Mouse (Mus musculus) embryo, embryonic 10 days (tissue): Measurements from ENCODE around the gene Ddx28.

Experiments
- DNase-seq: peaks from one replicate; pipeline ENCODE4 v3.0.0-alpha.2; 2015; ENCODE audit warnings: low spot score

Ddx28 gene

DNA sequence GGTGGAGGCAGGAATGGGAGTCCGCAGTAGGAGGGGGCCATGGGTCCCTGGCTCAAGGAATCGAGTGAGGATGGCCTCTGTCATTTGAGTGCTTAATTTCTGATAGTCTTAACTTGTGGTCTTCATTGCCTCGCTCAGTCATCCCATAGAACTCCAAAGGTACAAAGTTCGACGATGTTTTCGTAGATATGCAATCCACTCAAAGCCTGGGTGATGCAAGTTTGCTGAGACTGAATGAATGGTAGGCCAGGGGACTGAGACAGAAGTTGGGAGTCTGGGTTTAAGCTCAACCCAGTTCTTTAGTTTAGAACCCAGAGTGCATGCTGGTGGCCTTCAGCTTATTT lies at the start of gene Ddx28:
Gene Ddx28, minus strand, starts transcription at position 240 of the 344 bp plus-strand sequence.
- no peak for DNase-seq

- DNase-seq = no peak
These were observed 48.8 kb upstream of the Ddx28 start for GRCm38 (mm10) chr8:106060521-106060920.

- peak; percentile 68 for DNase-seq
These were observed 48.1 kb upstream of the Ddx28 start for GRCm38 (mm10) chr8:106059613-106060371.

GRCm38 (mm10) chr8:106058731-106059612 lies 47.3 kb upstream of the Ddx28 start, which contains the start of gene Nfatc3:
Gene Nfatc3 (plus strand): TSS chr8:106058840.
- peak; percentile 98 for DNase-seq

- DNase-seq = no peak
These were observed 44.8 kb upstream of the Ddx28 start for GRCm38 (mm10) chr8:106056455-106056982.

GRCm38 (mm10) chr8:106055038-106055437 lies 43.4 kb upstream of the Ddx28 start:
- no peak for DNase-seq

GRCm38 (mm10) chr8:106054190-106054811 lies 42.6 kb upstream of the Ddx28 start:
- DNase-seq = no peak

DNA sequence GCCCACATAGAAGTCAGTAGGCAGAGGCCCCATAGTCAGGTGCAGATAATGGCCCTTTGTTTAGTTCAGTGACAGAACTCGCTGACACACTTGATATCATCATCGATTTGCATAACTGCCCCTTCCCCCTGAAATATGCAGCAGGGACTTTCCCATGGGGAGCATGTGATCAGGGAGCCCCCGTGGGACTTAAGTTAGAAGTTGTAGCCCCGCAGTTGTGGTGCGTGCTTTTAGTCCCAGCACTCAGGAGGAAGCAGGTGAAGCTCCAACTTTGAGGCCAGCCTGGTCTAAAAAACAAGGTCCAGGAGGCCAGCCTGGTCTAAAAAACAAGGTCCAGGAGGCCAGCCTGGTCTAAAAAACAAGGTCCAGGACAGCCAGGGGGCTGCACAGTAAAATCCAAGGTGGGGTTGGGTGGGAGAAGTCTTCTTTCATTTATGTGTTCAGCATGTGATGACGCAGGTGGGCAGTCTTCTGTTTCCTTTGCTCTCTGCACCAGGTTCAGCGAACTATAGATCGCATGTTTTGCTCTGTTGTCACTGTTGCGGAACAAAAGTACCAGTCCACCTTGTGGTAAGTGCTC lies 40.9 kb upstream of the Ddx28 start:
- DNase-seq = no peak

DNA sequence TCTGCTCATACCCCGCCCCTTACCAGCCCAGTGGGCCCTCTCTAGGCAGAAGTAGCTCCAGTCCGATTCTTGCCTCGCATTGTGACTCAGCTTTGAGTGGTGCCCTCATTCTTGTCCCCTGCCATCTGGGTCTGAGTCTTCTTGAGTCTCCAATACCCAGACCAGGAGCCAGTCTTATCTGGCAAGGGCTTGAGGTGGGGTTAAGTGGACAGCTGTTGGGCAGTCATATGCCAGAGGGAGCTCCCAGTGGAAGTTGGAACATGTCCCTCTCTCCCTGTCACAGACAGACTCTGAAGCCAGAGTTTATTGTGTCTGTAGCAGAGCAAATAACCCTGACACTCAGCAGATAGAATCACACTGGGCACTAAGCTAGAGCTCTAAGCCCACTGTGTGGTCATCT lies 39.4 kb upstream of the Ddx28 start:
- DNase-seq = no peak

DNA sequence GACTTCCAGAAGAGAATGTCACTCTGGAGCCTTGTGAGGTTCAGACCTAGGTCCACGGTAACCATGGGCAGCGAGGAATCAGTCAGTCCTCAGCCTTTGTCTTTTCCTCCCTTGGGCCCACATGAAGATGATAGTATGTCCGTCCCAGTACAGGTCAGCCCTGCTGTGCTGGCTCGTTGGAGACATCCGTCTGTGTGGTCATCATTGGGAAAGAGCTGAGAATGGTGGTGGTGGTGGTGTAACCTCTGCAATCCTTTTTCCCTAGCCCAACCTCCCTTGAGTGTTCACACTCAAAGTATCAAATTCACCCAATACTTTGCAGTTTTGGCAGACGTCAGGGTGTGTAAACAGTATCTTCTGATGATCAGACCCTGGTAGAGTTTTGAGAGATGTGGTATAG lies 38.2 kb upstream of the Ddx28 start:
- DNase-seq = no peak

GRCm38 (mm10) chr8:106047854-106048630 lies 36.4 kb upstream of the Ddx28 start:
- DNase-seq = no peak

DNA sequence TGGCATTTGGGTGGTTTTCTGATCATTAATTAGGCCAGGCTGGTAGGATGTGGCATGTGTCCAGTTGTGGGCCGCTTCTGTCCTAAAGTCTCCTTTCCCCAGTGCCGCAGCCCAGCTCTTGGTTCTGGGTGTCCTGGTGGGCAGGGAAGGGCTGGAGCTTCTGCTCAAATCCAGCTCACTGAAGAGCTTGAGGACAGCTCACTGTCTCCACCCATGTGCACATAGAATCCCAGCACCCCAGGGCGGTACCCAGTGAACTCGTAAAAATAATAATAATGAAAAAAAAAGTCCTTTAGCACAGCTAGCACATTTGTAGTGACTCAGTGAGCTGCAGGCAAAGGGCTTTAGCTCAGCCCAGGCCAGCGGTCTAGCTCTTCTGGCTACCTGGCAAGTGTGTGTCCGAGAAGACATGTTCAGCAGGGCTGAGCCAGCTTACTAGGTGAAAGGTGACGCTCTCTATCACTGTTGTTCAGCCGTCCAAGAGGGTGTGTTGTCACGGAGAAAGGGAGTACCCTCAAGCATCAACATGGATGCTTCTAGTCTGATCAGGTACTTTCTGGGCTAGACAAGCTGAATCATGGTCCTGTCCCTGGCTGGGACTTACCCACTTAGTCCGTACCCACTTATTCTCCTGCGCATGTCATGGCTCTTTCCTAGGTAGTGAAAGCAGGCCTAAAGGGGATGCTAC lies 35.3 kb upstream of the Ddx28 start:
- no peak for DNase-seq

- DNase-seq = no peak
These were observed 32.5 kb upstream of the Ddx28 start for GRCm38 (mm10) chr8:106044151-106044550.

DNA sequence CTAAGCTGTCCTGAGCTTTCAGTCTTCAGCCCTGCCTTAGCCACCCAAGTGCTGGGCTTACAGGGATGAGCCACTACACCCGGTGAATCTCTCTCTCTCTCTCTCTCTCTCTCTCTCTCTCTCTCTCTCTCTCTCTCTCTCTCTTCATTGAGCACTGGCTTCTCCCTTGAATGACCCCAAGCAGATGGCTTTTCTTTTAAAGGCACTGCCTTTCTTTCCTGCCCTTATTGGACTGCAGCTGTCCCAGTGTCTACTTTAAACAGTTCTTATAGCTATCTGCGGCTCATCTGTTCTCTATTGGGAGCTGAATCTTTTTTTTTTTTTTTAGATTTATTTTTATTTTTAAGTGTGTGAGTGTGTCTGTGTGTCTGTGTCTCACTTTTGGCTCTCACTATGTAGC lies 31.4 kb upstream of the Ddx28 start:
- no peak for DNase-seq

DNA sequence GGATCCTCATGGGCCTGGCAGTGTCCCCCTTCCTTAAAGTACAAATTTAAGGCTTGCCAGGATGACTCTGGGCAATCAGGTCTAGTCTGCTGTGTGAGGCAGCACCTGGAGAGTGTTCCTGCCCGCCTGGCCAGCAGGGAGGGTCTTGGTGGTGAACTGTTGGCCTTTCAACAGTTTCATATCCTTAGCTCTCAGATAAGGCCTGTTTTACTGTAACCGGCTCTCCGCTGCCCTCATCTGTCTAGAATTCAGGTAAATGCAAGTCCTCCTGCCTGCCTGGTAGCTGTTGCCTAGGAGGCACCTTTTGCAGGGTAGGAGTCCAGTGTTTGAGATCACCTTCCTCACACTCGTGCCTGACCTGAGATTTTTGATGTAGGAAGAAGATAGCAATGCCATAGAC lies 28.5 kb upstream of the Ddx28 start:
- DNase-seq = no peak

DNA sequence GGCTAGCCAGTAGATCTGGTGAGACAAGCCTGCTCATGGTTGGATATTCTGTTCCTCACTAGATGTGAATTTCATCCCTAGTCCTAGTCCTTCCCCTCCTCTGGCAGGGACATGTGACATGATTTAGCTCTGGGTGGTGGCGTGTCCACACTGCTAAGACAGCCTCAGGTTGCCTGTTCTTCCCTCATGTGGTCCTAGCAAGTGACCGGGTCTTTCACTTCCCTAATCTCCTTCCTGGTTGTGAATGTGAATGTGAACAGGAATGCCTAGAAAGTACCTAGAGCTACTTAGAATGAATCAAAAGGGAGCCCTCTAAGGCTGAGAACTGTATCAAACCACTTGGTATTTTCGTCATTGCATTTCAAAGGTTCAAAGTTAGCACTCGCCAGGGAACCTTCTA lies 27.9 kb upstream of the Ddx28 start:
- no peak for DNase-seq

DNA sequence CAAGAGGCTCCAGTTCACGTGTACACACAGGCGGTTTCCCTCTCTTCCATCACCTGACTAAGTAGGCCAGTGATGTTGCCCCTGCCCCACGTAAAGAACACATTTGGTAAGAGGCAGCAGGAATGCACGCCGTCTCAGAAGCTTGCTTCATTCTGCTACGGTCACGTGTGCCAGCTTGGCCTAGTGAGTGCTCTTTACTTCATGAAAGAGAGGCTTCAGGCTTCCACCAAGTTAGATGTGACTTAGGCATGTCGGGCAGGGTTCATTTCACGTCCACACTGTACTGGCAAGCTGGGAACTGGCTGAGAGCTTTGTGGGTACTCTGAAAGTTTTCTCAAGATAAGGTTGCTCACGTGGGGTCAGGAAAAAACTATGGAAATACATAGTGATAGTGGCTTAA lies 27.0 kb upstream of the Ddx28 start:
- DNase-seq = no peak

DNA sequence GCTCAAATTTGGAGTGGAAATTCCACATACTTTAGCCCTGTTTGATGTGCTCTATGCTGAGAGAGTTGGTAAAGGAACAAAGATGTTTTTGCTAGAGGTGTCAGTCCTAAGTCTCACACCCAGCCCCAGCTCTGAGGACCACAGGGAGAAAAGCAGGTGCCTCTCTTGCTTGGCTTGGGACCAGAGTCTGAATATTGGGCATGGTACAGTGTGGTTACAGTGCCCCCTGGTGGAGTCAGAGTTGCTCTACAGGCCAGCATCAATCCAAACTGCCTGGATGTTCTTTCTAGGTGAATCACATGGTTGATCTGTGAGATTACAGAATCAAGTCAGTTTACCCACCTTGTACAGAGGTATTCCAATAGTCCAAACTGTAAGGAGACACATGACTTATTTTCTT lies 10.8 kb upstream of the Ddx28 start:
- DNase-seq = peak; percentile 85

- no peak for DNase-seq
These were observed 6.4 kb upstream of the Ddx28 start for GRCm38 (mm10) chr8:106018039-106018438.

- no peak for DNase-seq
These were observed 5.4 kb upstream of the Ddx28 start for GRCm38 (mm10) chr8:106017130-106017529.

- no peak for DNase-seq
These were observed 4.6 kb upstream of the Ddx28 start for GRCm38 (mm10) chr8:106016284-106016683.
